Mouse (Mus musculus) hindlimb bud, embryonic 11.5 days (tissue): Measurements from ENCODE around the gene Zfp992.
"Not testable (repeated sequence)": the region's sequence is repeated elsewhere in the genome, so short reads cannot be mapped to it uniquely, and the experiment has no call there.

Experiments
- DNase-seq: peaks from one replicate; pipeline ENCODE4 v3.0.0-alpha.2; 2012; ENCODE audit warnings: low read depth, low spot score; ENCODE audit errors: extremely low spot score

The Zfp992 gene

DNA sequence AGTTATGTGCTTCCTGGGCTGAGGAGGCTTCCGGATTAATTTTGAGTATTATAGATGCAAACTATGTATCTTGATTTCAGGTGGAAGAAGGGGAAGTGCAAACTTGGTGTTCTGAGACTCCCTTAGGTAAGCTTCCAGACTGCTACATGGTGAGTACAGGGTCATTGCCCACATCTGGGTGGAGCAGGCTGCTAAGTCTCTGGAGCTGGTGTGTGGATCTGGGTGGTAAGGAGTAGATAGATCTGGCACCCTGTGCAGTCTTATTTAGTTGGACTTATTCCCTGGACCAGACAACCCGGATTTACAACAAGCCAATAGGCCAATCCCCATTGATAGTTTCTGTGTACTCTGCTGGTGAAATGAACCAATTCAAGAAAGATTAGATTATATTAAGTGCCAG lies at the start of gene Zfp992:
Gene Zfp992, plus strand, starts transcription at position 74 of the 400 bp plus-strand sequence.
- DNase-seq, result not testable (repeated sequence)

DNA sequence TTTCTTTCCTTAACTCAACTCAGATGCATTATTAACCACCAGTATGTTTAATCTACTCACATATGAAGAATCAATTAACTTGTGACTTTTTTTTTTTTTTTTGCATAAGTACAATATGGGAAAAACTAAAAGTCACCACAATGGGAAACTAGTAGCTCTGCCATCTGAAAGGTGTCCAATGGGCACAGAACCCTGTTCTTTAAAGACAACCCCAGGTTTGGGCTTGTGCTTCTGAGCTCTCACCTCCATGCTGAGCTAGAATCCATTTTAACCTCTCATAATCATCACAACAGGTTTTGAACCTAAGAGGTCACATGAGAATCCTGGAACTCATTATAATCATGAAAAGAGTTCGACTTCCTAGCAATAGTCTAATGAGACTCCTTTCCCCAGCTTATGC lies 19.4 kb upstream of the Zfp992 start:
- DNase-seq, result not testable (repeated sequence)

DNA sequence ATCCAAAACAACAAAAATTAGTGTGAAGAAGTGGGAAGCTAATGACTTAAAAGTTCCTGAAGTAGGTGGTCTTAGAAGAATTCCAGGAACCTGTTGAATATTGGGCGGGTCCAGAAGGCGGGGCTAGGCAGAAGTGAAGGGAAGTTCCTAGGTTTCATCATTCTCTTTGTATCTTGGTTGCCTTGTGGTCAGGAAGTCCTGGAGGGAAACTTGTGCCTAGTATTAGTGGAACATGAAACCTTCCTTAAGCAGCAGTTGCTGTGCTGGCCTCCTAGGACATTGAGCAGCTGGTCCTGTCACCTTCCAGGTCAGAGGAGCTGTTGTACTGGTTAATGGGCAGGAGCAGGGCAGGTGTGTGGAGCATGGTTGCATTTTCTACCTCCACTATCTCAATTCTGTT lies 17.9 kb upstream of the Zfp992 start:
- DNase-seq, result not testable (repeated sequence)

DNA sequence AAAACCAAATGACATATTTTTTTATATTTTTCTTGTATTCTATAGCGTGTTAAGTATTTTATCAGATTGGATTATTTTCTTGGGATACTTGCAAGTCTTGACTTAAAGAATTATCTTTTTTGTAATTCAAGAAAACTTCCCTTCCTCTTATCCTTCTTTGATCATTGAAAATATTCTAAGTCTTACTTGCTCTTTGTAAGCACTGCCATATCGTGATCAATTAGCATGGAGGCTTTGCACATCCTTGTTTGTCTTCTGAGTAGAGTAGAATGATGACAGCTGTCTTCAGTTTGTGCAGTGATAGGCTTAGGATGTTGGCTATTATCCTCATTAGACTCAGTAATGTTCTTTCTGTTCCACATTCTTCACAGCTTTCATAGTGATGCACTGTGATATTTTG lies 13.3 kb upstream of the Zfp992 start:
- not testable (repeated sequence) for DNase-seq

DNA sequence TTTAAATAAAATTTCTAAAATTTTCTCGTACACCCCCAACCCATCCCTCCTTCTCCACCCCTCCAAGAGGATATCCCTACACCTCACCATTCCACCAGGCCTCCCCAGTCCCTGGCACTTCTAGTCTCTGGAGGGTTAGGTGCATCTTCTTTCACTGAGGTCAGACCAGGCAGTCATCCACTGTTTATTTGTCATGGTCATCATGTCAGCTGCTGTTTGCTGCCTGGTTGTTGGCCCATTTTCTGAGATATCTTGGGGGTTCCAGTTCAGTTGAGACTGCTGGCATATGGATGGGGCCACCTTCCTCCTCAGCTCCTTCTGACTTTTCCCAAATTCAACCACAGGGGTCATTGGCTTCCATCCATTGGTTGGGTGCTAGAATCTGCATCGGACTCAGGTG lies 11.6 kb upstream of the Zfp992 start:
- DNase-seq, result not testable (repeated sequence)

DNA sequence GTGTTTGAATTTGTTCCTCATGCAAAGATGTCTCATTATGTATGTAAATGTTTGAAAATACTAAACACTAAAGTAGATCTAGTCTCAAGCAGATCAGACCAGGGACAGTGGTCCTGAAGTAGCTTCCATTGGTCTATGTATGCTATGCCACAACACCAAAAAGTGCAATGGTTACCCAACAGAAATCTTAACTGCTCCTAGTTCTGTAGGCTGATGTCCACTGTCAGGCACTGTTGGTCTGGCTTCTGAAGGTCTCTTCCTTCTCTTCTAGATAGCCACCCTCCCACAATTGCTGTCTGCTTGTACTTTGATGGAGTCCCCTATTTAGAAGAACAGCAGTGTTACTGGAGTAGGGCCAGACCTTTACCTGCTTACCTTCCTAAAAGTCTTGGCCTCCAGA lies 4.5 kb upstream of the Zfp992 start:
- not testable (repeated sequence) for DNase-seq

DNA sequence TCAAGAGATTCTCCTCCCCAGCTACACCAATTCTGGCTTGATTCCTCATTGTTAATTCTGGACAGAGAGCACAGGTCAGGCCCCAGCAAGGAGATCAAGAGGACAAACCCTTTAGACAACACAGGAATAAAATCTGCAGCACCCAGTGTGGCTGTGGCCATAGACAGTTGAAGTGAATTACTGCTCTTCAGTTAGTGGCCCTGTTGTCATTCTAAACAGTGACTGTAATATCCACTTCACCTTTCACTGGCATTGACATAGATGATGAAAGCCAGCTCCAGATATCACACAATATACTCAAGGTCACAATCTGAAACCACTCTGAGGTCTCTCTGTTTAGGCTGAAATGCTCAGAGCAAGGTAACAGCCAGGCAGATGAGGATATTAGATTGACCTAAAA lies 3.7 kb upstream of the Zfp992 start:
- DNase-seq, result not testable (repeated sequence)

DNA sequence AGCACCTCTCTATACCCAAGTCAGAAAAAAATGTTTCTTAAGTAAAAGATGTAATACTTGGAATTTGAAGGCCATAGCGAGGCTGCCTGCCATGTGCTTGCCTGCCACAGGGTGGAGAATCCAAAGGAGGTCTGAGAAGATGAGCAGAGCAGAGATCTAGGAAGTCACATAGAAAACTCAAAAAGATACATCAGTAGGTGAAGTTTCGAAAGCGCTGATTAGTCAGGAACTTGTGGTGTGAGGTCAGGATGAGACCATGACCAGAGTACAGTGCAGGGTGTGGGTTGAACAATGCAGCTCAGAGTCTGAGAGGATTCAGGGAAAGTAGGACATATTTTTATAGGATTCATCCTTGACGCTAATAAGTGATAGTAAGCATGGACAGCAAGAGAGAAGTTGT lies 2.7 kb upstream of the Zfp992 start:
- DNase-seq, result not testable (repeated sequence)

DNA sequence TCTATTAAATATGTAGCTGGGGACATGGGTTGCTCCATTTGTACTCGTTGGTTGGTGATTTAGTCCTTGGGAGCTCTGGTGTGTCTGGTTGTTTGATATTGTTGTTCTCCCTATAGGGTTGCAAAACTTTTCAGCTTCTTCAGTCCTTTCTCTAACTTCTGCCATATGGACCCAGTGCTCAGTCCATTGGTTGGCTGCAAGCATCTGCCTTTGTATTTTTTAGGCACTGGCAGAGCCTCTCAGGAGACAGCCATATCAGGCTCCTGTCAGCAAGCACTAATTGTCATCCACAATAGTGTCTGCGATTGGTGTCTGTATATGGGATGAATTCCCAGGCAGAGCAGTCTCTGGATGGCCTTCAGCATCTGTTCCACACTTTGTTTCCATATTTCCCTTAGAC lies 1.8 kb upstream of the Zfp992 start:
- DNase-seq, result not testable (repeated sequence)

DNA sequence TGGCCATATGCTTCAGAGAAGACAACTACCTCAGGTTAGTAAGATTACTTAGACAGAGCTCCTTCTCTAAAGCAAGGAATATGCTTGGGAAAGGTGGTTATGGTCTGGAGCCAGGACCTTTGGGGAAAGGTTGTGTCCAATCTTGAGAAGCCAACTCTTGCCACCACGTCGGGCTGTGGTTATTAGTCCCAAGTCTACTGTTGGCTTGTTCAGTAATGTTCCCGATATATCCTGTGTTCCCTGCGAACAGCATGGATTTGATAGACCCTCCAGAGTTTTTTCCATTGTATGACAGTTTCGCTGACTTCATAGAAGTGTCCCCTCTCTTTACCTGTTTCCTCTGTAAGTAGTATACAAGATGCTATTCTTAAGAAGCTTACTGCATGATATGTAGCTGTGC lies 888 bp downstream of the Zfp992 start:
- not testable (repeated sequence) for DNase-seq

DNA sequence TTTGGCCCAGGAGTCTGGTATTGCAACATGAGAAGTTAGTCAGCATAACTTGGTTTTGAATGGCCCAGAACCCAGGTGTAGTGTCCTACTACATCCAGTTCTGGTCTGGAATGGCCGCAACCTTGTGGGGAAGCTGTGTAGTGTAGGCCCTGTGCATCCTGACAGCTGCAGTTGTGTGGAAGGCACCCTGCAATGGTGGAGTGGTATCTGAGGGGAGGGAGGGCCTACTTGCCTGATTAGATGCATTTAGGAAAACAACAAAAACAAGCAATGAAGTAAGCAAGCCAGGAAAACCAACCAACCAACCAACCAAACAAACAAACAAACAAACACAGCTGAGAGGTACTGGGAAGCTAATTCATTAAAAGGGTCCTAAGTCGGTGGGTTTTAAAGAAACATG lies 3.8 kb downstream of the Zfp992 start:
- not testable (repeated sequence) for DNase-seq

DNA sequence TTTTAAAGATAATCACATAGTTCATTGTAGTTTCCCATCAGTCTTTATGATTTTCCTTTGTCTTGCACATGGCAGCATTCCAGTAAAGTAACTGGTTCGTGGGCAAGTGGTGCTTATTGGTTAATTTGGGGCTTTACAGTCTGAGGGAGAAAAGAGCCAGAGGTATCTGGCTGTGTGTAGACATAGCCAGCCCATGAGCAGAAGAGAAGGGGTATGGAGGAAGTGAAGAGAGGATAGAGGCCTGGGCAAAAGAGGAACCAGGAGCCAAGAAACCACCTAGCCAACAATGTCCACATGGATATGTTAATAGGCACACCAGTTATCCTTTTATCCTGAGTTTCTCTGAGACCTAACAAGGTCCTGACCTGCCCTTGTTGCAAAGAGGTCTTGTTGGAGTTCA lies 5.3 kb downstream of the Zfp992 start:
- DNase-seq, result not testable (repeated sequence)

DNA sequence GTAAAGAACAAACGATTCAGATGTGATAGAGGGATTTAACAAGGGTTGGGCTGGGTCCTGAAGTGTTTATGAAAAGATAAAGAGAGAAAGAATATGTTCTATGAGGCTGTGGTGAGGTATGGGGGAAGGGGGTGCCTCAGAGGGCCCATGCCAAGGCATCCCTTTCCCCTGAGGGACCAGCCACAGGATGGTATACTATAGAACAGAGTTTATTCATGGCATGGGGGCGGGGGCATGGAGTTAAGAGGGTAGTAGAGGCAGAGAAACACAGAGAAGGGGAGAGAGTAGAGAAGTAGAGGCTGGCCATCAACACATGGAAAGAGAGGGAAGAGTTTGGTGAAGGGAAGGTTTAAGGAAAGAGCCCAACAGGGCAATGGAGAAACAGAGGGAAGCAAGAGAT lies 6.1 kb downstream of the Zfp992 start:
- DNase-seq, result no peak

DNA sequence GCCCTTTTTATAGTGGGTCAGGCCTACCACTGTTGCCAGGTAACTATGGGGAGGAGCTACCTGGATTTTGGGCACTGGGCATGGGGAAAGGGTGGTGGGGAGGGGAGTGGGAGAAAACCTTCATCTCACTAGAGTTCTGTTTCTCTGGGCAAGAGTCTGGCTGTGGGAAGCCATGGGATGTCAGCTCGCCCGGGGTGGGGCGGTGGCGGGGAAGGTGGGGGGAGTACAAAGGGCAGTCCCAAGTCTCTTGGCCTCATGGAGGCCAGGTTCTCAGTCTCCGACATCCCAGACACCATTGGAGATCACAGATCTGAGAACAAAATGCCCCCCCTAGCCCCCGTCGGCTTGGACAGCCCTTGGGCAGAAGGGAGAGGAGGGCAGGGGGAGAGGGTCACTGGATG lies 6.5 kb downstream of the Zfp992 start:
- DNase-seq, result no peak

DNA sequence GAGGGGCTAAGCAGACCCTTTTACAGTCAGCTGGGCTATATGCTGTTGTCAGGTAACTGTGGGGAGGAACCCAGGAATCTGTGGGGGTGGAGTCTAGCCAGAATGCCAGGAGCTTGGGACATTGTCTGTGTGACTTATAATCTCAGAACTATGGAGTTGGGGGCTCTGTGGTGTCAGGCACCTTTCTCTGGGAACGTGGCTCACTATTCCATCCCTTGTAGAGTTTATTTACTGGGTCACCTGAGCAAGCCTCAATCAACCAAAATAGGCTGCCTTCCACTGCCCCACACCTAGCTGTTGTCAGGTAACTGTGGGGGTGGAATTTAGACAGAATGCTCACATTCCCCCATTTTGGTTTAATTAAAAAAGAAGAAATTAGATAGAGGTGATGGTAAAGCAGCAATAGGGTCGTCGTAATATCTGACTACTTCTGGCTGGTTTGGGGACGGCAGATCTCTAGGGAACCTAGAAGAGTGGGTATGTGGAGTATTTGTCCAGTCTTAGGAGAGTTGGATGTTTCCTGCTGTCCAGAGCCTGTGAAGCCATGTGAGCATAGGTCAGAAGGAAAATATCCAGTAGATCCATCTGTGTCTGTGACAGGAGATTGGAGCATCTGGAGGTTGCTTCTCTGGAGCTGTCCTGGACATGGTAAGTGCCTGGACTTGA lies 7.4 kb downstream of the Zfp992 start:
- DNase-seq, result no peak

DNA sequence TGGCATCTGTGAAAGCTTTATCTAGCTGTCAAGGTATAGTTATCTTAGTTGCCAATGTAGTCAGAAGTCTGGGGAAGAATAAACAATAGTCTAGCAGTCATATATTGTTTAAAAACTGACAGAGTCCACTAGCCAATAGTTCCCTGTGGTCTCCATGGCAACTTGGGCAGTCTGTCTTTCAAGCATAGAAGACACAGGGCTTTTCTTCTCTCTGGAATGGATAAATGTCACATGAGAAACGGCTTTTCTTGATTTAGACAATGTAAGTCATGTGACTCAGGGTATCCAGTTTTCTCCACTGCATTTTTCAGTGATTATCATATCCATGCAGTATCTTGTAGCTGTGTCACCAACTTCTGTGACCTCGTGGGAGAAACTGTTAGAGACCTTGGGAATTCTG lies 8.3 kb downstream of the Zfp992 start:
- no peak for DNase-seq

DNA sequence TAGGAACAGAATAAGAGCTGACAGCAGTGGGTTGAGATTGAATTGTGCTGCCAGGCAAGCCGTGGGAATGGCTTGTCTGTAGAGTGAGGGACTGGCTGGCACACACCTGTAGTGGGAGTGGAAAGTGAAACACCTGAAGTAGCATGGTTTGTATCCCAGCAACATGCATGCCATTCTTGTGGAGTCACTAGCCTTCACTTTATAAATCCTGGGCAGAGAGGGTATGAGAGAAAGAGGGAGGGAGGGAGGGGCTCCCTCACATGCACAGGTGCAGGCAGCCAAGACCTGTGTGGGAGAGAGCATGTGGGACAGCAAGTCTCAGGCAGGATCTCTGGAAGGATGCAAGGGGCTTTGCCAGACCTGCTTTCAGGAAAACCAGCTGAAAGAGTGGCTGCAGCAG lies 8.9 kb downstream of the Zfp992 start:
- DNase-seq, result no peak

DNA sequence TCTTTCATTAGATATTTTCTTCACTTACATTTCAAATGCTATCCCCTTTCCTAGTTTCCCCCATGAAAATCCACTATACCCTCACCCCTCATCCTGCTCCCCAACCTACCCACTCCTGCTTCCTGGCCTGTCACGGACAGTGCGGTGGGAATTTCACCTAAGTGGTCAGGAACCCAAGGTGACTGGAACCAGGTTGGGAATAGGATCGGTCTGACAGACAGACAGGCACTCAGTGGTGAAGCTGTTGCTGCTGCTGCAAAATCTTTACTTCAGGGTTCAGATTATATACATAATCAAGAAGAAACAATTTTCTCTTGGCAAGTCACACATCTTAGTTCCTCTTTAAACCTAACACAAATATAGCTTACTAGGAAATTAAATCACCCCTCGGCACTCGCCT lies 11.0 kb downstream of the Zfp992 start:
- DNase-seq, result not testable (repeated sequence)

DNA sequence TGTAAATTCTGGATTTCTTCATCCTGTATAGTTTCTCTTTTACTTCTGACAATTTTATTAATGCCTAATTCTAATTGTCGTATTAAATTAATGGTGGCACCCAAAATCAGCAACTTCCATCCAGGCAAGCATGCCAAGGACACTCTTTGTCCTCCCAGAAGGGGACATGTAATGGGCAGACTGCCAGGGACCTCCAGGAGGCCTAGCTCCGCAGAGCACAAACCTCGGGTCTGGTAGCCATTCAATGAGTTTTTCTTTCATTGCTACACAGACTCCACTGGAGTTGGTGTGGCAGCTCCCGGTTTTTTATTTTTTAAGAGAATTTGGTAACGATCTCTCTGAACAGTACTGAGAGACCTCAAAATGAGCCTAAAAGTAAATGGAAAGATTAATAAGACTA lies 11.9 kb downstream of the Zfp992 start:
- DNase-seq, result not testable (repeated sequence)

DNA sequence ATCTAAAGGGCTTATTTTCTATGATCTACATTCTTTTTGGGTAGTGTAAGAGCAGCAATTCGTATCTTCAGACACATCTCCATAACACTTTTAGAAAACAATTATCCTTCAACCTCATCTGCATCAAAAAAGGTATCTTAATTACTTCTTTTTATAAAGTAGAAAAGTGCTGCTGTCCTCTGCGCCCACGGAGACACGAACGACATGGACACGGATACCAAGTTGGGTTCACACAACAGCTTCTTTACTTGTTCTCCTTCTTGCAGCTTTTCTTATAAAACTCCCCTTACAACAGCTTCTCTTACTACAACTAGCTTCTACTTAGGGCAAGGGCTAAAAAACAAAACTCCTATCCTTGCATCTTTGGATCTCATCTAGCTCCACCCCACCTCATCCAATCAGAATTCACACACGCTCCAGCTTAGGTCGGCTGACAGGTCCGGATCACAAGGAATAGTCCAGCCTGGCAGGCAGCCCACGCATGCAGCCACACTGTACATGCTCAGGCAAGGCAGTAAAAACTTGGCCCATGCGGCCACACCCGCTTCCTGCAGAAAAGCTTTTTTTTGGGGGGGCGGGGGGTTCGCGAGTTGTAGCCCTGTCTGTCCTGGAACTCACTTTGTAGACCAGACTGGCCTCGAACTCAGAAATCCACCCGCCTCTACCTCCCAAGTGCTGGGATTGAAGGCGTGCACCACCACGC lies 15.0 kb downstream of the Zfp992 start:
- not testable (repeated sequence) for DNase-seq

DNA sequence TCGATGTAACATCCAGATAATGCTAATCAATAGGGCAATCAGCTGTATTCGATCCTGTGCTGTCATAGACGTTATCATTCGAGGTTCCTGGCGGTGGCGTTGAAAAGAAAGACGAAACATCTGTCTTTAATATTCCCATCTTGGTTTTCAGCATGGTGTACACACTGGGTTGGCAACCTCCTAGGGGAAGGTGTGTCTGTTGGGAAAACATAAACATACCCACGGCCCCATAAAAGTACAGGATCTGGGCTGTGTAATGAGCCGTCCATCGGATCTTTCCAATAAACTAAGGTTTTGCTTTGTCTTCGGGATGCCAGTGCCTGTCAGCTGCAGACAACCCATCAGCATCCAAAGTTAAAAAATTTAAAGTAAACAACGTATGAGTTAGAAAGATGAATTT lies 21.2 kb downstream of the Zfp992 start:
- DNase-seq, result not testable (repeated sequence)

DNA sequence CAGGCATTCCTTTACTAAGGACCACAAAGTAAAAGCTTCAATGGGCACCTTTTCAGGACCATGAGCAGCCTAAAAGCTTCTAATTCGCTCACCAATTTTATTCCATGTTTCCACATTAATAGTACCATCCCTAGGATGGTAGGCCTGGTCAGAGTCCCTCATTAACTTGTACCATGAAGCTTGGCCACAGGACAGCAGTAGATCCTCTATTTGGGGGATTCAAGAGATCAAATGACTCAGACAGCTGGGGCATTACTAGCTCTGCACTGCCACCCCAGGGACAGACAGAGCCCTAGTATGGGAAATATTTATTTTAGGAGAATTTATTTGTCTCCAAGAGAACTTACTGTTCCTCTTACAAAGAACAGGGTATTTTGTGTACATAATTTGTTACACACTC lies 25.4 kb downstream of the Zfp992 start:
- DNase-seq, result not testable (repeated sequence)
